ENCODE assay signal across 8 mouse cellular contexts in the genomic region with DNA sequence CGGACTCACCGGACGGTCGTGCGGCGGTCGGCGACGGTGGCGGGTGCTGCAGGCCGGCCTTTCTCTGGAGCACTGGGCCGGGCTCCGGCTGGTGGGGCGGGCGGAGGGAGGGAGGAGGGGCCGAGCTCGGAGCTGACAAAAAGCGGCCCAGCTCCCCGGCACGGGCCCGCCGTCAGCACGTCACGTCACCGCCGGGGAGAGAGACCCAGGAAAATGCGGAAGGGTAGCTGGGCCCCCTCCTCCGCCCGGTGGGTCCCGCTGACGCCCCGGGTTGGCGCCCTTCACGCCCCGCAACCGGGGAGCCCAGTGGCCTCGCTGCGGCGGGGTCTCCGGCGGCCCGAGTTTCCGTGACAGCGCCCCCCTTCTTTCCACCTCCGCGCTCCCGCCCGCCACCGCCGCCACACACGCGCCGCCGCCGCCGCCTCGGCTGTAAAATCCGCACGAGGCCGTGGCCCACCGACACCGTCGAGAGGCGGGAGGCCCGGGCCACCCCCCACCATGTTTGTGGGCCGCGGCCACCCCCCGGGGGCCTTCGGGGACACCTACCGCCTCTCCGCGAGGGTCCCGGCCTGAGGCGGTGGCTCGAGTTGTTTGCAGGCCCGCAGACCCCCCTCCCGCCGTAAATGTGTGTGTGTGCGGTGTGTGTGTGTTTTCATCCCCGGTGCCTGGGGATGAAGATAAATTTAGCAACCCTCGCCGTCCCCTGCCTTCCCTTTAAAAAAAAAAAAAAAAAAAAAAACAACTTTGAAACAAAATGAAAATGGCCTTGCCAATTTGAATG. TPM values are rescaled to one million over a fixed set of nuclear protein-coding genes. Genes with fewer than 3 reads are reported as not detected.
DNase-seq lines count a peak whose midpoint lies in the region; ATAC-seq and TF ChIP-seq lines count a peak whose summit lies in the region.

A gene (minus strand): TSS at position 644 of the 781 bp plus-strand sequence.

- DNase-seq in 416B (ENCODE audit: low read depth): peak; percentile 61
- peak; percentile 63 for DNase-seq in adrenal gland, postnatal 25 days
- peak; percentile 76 for DNase-seq in embryonic facial prominence, embryonic 14.5 days (ENCODE audit: low spot score)
- DNase-seq in heart, adult 2 months: peak; percentile 80 to 82
- peak; percentile 72 for DNase-seq in kidney, adult 2 months
- DNase-seq in limb, embryonic 14.5 days (ENCODE audit: low spot score): peak; percentile 28
- peak; percentile 32 to 60 for DNase-seq in spleen, adult 2 months (ENCODE audit: low read depth in 1 of 2, low spot score in 2 of 2)

- H3K27me3 ChIP-seq in embryonic facial prominence, embryonic 14.5 days (replicated peaks; ENCODE audit: control insufficient read depth, insufficient read depth, low read length): peaks cover 26% of the 10 kb centered on the region
- no peaks in the 10 kb centered on the region for H3K27me3 ChIP-seq in heart, adult 2 months (ENCODE audit: control insufficient read depth, insufficient read depth, low read length)
- no peaks in the 10 kb centered on the region for H3K27me3 ChIP-seq in kidney, adult 2 months (replicated peaks; ENCODE audit: control insufficient read depth, insufficient read depth, low read length)
- H3K27me3 ChIP-seq in limb, embryonic 14.5 days (ENCODE audit: control insufficient read depth, insufficient read depth, low read length): peaks cover 10% of the 10 kb centered on the region; the same call in 1 of the 2 replicates
- H3K27me3 ChIP-seq in midbrain, embryonic 15.5 days (replicated peaks): peaks cover 38% of the 10 kb centered on the region
- no peaks in the 10 kb centered on the region for H3K27me3 ChIP-seq in spleen, adult 2 months (ENCODE audit: control insufficient read depth, insufficient read depth, low read length)

- H3K27ac ChIP-seq in embryonic facial prominence, embryonic 14.5 days (replicated peaks; ENCODE audit: low read depth, low read length): peak within 1 kb of the TSS; percentile 99
- H3K27ac ChIP-seq in heart, adult 2 months: peak within 1 kb of the TSS; percentile 96
- peak within 1 kb of the TSS; percentile 100 for H3K27ac ChIP-seq in kidney, adult 2 months (ENCODE audit: insufficient read depth, low read depth, low read length)
- H3K27ac ChIP-seq in limb, embryonic 14.5 days (replicated peaks; ENCODE audit: low read depth, low read length): peak within 1 kb of the TSS; percentile 100
- H3K27ac ChIP-seq in midbrain, embryonic 15.5 days: peak within 1 kb of the TSS; percentile 99
- H3K27ac ChIP-seq in spleen, adult 2 months (ENCODE audit: insufficient read depth, low read length): peak within 1 kb of the TSS; percentile 97

- ATAC-seq in embryonic facial prominence, embryonic 14.5 days (ENCODE audit: low read depth): peak; percentile 83
- peak; percentile 76 for ATAC-seq in limb, embryonic 14.5 days (ENCODE audit: low FRiP score, low read depth)
- ATAC-seq in midbrain, embryonic 15.5 days (replicated peaks): peak; percentile 84

- TF ChIP-seq CTCF in heart, adult 2 months (IDR thresholded peaks at IDR 0.05): peak; percentile 47
- no peak for TF ChIP-seq CTCF in kidney, adult 2 months (conservative IDR thresholded peaks at IDR 0.05; ENCODE audit: insufficient read depth, insufficient read length, low read depth, low read length)
- no peak for TF ChIP-seq CTCF in spleen, adult 2 months (IDR thresholded peaks at IDR 0.05; ENCODE audit: extremely low read depth, insufficient read depth, insufficient read length, insufficient replicate concordance)

- no peaks in the 10 kb centered on the region for H3K9me3 ChIP-seq in embryonic facial prominence, embryonic 14.5 days (ENCODE audit: control insufficient read depth, low read length)
- H3K9me3 ChIP-seq in limb, embryonic 14.5 days (ENCODE audit: control insufficient read depth, low read length): no peaks in the 10 kb centered on the region
- no peaks in the 10 kb centered on the region for H3K9me3 ChIP-seq in midbrain, embryonic 15.5 days

- intact Hi-C loops in heart, adult 2 months (cut with DNase I): loop anchor here (2.0 to 5.0 kb wide), 3 partner anchors 36 to 109 kb away; a partner anchor contains a TSS

- no peaks in the 10 kb centered on the region for H3K4me1 ChIP-seq in embryonic facial prominence, embryonic 14.5 days (ENCODE audit: control insufficient read depth, insufficient read depth, low read length)
- peaks cover 2% of the 10 kb centered on the region for H3K4me1 ChIP-seq in heart, adult 2 months (ENCODE audit: control insufficient read depth, insufficient read depth, low read length)
- H3K4me1 ChIP-seq in kidney, adult 2 months (ENCODE audit: control insufficient read depth, insufficient read depth, low read length): peaks cover 2% of the 10 kb centered on the region; the same call in 1 of the 2 replicates
- H3K4me1 ChIP-seq in limb, embryonic 14.5 days (ENCODE audit: control insufficient read depth, insufficient read depth, low read length): 0 out of 2 replicates have a peak, but pooled peaks cover 5% of the 10 kb centered on the region
- peaks cover 8% of the 10 kb centered on the region for H3K4me1 ChIP-seq in midbrain, embryonic 15.5 days
- H3K4me1 ChIP-seq in spleen, adult 2 months (ENCODE audit: control insufficient read depth, insufficient read depth, insufficient read length): peaks cover 2% of the 10 kb centered on the region; the same call in 1 of the 2 replicates

- peak within 1 kb of the TSS; percentile 48 for H3K4me2 ChIP-seq in embryonic facial prominence, embryonic 14.5 days (ENCODE audit: low read depth, low read length)
- H3K4me2 ChIP-seq in limb, embryonic 14.5 days (replicated peaks; ENCODE audit: low read depth, low read length, severe bottlenecking): peak within 1 kb of the TSS; percentile 45
- peak within 1 kb of the TSS; percentile 65 for H3K4me2 ChIP-seq in midbrain, embryonic 15.5 days

- H3K79me2 ChIP-seq in heart, adult 2 months (replicated peaks; ENCODE audit: control insufficient read depth, insufficient read depth, low read length): no peaks in the 10 kb centered on the region

- no peaks in the 10 kb centered on the region for H3K36me3 ChIP-seq in embryonic facial prominence, embryonic 14.5 days (ENCODE audit: control insufficient read depth, insufficient read depth, low read length)
- peaks cover 4% of the 10 kb centered on the region for H3K36me3 ChIP-seq in heart, adult 2 months (ENCODE audit: control insufficient read depth, insufficient read depth, low read length)
- no peaks in the 10 kb centered on the region for H3K36me3 ChIP-seq in kidney, adult 2 months (ENCODE audit: control insufficient read depth, insufficient read depth, low read length)
- no peaks in the 10 kb centered on the region for H3K36me3 ChIP-seq in limb, embryonic 14.5 days (ENCODE audit: control insufficient read depth, insufficient read depth, low read length)
- no peaks in the 10 kb centered on the region for H3K36me3 ChIP-seq in midbrain, embryonic 15.5 days (replicated peaks)
- no peaks in the 10 kb centered on the region for H3K36me3 ChIP-seq in spleen, adult 2 months (ENCODE audit: control insufficient read depth, insufficient read depth, low read length)

- TF ChIP-seq EP300 in heart, adult 2 months (IDR thresholded peaks at IDR 0.05; ENCODE audit: insufficient read depth, low read depth, low read length): no peak

- H3K4me3 ChIP-seq in embryonic facial prominence, embryonic 14.5 days (ENCODE audit: low read depth, low read length): peak within 1 kb of the TSS; percentile 62
- peak within 1 kb of the TSS; percentile 65 for H3K4me3 ChIP-seq in heart, adult 2 months
- peak within 1 kb of the TSS; percentile 43 for H3K4me3 ChIP-seq in kidney, adult 2 months (ENCODE audit: insufficient read depth, low read depth, low read length)
- H3K4me3 ChIP-seq in limb, embryonic 14.5 days (replicated peaks; ENCODE audit: low read length): peak within 1 kb of the TSS; percentile 58
- peak within 1 kb of the TSS; percentile 59 for H3K4me3 ChIP-seq in midbrain, embryonic 15.5 days
- peak within 1 kb of the TSS; percentile 74 for H3K4me3 ChIP-seq in spleen, adult 2 months (ENCODE audit: extremely low read depth, insufficient read depth, insufficient read length)

- WGBS in embryonic facial prominence, embryonic 14.5 days: 26% methylated on average over 29 of the region's 82 CpGs
- WGBS in heart, adult 2 months: 18% methylated on average over 76 of the region's 82 CpGs
- WGBS in kidney, adult 2 months: 2% methylated on average over 54 of the region's 82 CpGs
- WGBS in limb, embryonic 14.5 days: 25% methylated on average over 46 of the region's 82 CpGs
- 18% methylated on average over 31 of the region's 82 CpGs for WGBS in midbrain, embryonic 15.5 days
- WGBS in spleen, adult 2 months: 32% methylated on average over 62 of the region's 82 CpGs

- no peak for TF ChIP-seq POLR2A in heart, adult 2 months (IDR thresholded peaks at IDR 0.05; ENCODE audit: insufficient read depth, low read depth, low read length)
- no peak for TF ChIP-seq POLR2A in kidney, adult 2 months (IDR thresholded peaks at IDR 0.05; ENCODE audit: low read depth, low read length)
- TF ChIP-seq POLR2A in limb, embryonic 14.5 days (IDR thresholded peaks at IDR 0.05; ENCODE audit: borderline replicate concordance, extremely low read depth, insufficient read depth, insufficient read length): no peak
- TF ChIP-seq POLR2A in spleen, adult 2 months (IDR thresholded peaks at IDR 0.05; ENCODE audit: low read depth, low read length): no peak

- H3K9ac ChIP-seq in embryonic facial prominence, embryonic 14.5 days (ENCODE audit: low read depth, low read length): peak within 1 kb of the TSS; percentile 96
- peak within 1 kb of the TSS; percentile 99 for H3K9ac ChIP-seq in heart, adult 2 months (ENCODE audit: low read depth, low read length)
- peak within 1 kb of the TSS; percentile 98 for H3K9ac ChIP-seq in limb, embryonic 14.5 days (ENCODE audit: low read depth, low read length, severe bottlenecking)
- peak within 1 kb of the TSS; percentile 79 for H3K9ac ChIP-seq in midbrain, embryonic 15.5 days

RNA-seq across cellular contexts. Expression of the gene that starts here (rescaled TPM):
- 37.4 and 39.4 TPM in 2 replicates for total RNA-seq in adrenal gland, postnatal 25 days (2021)
- polyA plus RNA-seq in embryonic facial prominence, embryonic 14.5 days (2014; fragmentation: Nextera tagmentation; extraction: Ambion mirVana): 35.7 and 37.2 TPM in 2 replicates
- 10 to 100 TPM; 18.8 to 23.7 TPM for total RNA-seq in heart, adult 2 months (2021)
- polyA plus RNA-seq in heart, adult 2 months (2012; rRNA removed): 4.5 and 12.6 TPM in 2 replicates
- 4.2 and 5.4 TPM in 2 replicates for polyA plus RNA-seq in kidney, adult 2 months (2012; rRNA removed)
- 14.7 and 15.0 TPM in 2 replicates for polyA plus RNA-seq in limb, embryonic 14.5 days (2012; rRNA removed)
- 29.7 and 34.8 TPM in 2 replicates for polyA plus RNA-seq in limb, embryonic 14.5 days (2014; fragmentation: Nextera tagmentation; extraction: Ambion mirVana)
- 25.6 and 26.5 TPM in 2 replicates for polyA plus RNA-seq in midbrain, embryonic 15.5 days (2015; fragmentation: Nextera tagmentation; extraction: Ambion mirVana)
- polyA plus RNA-seq in spleen, adult 2 months (2012; rRNA removed): 3.7 and 3.8 TPM in 2 replicates

Comparison
In these comparisons a context has a peak if more than half of its experiments do, and no peak if none do; other contexts are left out.
1. Peak in every context shown above with its lines: DNase-seq, ATAC-seq, H3K4me3 ChIP-seq and H3K27ac ChIP-seq.
2. DNase-seq: peak in every context shown above with its lines; median percentile 81 in heart, adult 2 months; 76 in embryonic facial prominence, embryonic 14.5 days; 72 in kidney, adult 2 months; 63 in adrenal gland, postnatal 25 days; 61 in 416B; 46 in spleen, adult 2 months; 28 in limb, embryonic 14.5 days.